Mouse (Mus musculus): Measurements from ENCODE around the gene Olfr1188. TPM values are rescaled to one million over a fixed set of nuclear protein-coding genes. Genes with fewer than 3 reads are reported as not detected.

Gene Olfr1188
- total RNA-seq (2023), result not detected

DNA sequence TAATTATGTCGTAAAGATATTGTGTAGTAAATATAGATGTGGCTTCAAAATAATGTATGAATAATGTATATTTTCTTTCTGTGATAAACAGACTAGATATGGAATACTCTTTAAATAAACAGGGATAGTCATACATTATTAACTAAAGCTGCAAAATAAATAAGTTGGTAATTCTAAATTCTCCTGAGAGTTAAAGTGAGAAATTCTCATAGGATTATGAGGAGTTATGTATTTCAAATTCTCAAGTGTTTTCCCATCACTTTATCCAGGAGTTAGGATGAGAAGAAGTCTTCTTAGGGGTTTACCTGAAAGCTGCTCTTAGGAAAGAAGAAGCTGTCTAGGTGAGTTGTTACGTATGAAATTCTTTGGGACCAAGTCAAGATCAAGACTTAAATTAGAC, at the start of gene Olfr1188:
Gene Olfr1188, plus strand, starts transcription at position 301 of the 400 bp plus-strand sequence.

DNA sequence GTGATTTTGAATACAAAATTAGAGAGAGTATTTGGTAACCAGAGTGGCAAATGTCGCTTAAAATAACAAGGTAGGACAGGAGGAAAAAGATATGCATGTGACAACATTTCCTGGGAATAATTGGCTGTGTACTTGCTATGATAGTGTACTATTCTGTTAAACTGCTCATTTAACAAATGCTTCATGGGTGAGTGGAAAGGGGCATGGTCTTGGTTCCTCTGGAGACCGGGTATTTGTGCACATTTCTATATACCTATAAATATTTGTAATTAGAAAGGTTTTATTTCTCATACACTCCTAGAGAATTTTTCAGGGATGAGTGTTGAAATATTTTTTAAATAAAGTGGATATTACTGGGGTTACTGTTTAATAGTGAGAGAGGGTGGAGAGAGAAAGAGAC, 38.5 kb upstream of the Olfr1188 start, which contains the start of gene Olfr1186:
Gene Olfr1186, plus strand, starts transcription at position 301 of the 400 bp plus-strand sequence.

DNA sequence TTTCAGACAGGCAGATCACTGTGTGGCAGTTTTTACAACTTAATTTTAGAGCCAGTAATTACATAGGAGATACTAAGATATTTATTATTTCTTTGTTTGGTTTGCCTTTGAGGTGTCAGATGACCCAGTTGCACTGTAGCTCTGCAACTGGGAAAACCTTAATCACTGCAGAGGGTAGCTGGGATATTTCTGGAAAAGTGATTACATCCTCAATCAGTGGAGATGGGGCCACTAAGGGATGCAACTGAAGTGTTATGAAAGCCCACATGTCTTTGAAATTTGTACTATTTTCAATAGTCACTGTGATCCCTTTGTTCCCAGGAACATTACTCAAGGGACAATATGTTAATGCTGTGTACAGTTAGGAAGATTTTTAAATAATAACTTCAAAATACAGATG, 29.4 kb downstream of the Olfr1188 start, which contains the start of gene Olfr1189:
Gene Olfr1189, plus strand, starts transcription at position 301 of the 400 bp plus-strand sequence.

Other genes with a start within 250 kb of the Olfr1188 start
- gene Olfr1174-ps, start 241.8 kb upstream of the Olfr1188 start, total RNA-seq (2023), result not detected
- not detected for gene Olfr1175-ps, start 229.7 kb upstream of the Olfr1188 start, total RNA-seq (2023)
- not detected for gene Olfr1176, start 220.2 kb upstream of the Olfr1188 start, total RNA-seq (2023)
- not detected for gene Olfr1177-ps, start 210.4 kb upstream of the Olfr1188 start, total RNA-seq (2023)
- not detected for gene Olfr1178, start 169.9 kb upstream of the Olfr1188 start, total RNA-seq (2023)
- gene Olfr1179, start 150.5 kb upstream of the Olfr1188 start, total RNA-seq (2023), result not detected
- not detected for gene Olfr1180, start 137.8 kb upstream of the Olfr1188 start, total RNA-seq (2023)
- not detected for gene Olfr1181, start 130.8 kb upstream of the Olfr1188 start, total RNA-seq (2023)
- gene Gm13757, start 107.8 kb upstream of the Olfr1188 start, total RNA-seq (2023), result not detected
- gene Olfr1183, start 102.1 kb upstream of the Olfr1188 start, total RNA-seq (2023), result not detected
- not detected for gene Olfr1184, start 73.3 kb upstream of the Olfr1188 start, total RNA-seq (2023)
- gene Olfr1185-ps1, start 63.6 kb upstream of the Olfr1188 start, total RNA-seq (2023), result not detected
- not detected for gene Olfr1186, start 38.4 kb upstream of the Olfr1188 start, total RNA-seq (2023)
- not detected for gene Olfr1189, start 29.5 kb downstream of the Olfr1188 start, total RNA-seq (2023)
- not detected for gene Olfr1191-ps1, start 83.6 kb downstream of the Olfr1188 start, total RNA-seq (2023)
- gene Olfr1192-ps1, start 91.6 kb downstream of the Olfr1188 start, total RNA-seq (2023), result not detected
- gene Olfr1193, start 118.7 kb downstream of the Olfr1188 start, total RNA-seq (2023), result not detected
- gene Olfr1195, start 132.3 kb downstream of the Olfr1188 start, total RNA-seq (2023), result not detected
- gene Olfr1196, start 147.7 kb downstream of the Olfr1188 start, total RNA-seq (2023), result not detected
- not detected for gene Olfr1197, start 175.4 kb downstream of the Olfr1188 start, total RNA-seq (2023)
- gene Olfr1198, start 194.4 kb downstream of the Olfr1188 start, total RNA-seq (2023), result not detected
- not detected for gene Olfr1199, start 203.5 kb downstream of the Olfr1188 start, total RNA-seq (2023)
- not detected for gene Olfr1200, start 213.6 kb downstream of the Olfr1188 start, total RNA-seq (2023)
- gene Olfr1201, start 236.1 kb downstream of the Olfr1188 start, total RNA-seq (2023), result not detected